Mouse (Mus musculus) liver, embryonic 13.5 days (tissue): ENCODE measurements around the gene Klhl32. TPM values are rescaled to one million over a fixed set of nuclear protein-coding genes. Genes with fewer than 3 reads are reported as not detected.

Source experiments
- ATAC-seq: fragments of 200-750 bp; cut with Nextera tagmentation; 2 replicates; pipeline ENCODE4 v1.8.0; 2017; ENCODE audit warnings: low read depth, mild to moderate bottlenecking, moderate number of reproducible peaks, moderate library complexity
- DNase-seq: peaks from one replicate; pipeline ENCODE4 v3.0.0; 2022
- H3K27ac ChIP-seq: fragments of 300-500 bp; sonication (generic); 2 replicates; pipeline ENCODE4 v1.5.1; 2015; ENCODE audit warnings: moderate library complexity, mild to moderate bottlenecking, inconsistent platforms
- H3K27me3 ChIP-seq: fragments of 300-500 bp; sonication (generic); 2 replicates; pipeline ENCODE4 v1.6.1; 2015; ENCODE audit warnings: mild to moderate bottlenecking, inconsistent platforms
- H3K36me3 ChIP-seq: fragments of 300-500 bp; sonication (generic); 2 replicates; pipeline ENCODE4 v1.6.1; 2015; ENCODE audit warnings: mild to moderate bottlenecking, inconsistent platforms
- H3K4me1 ChIP-seq: fragments of 300-500 bp; sonication (generic); replicated peaks from 2 replicates; pipeline ENCODE4 v1.6.1; 2015; ENCODE audit warnings: inconsistent platforms
- H3K4me2 ChIP-seq: fragments of 300-500 bp; sonication (generic); 2 replicates; pipeline ENCODE4 v1.6.1; 2015; ENCODE audit warnings: inconsistent platforms, mild to moderate bottlenecking, moderate library complexity
- H3K4me3 ChIP-seq: fragments of 300-500 bp; sonication (generic); replicated peaks from 2 replicates; pipeline ENCODE4 v1.5.1; 2015; ENCODE audit warnings: mild to moderate bottlenecking, inconsistent platforms
- H3K9ac ChIP-seq: fragments of 300-500 bp; sonication (generic); 2 replicates; pipeline ENCODE4 v1.6.1; 2015; ENCODE audit warnings: mild to moderate bottlenecking, inconsistent platforms
- H3K9me3 ChIP-seq: fragments of 300-500 bp; sonication (generic); replicated peaks from 2 replicates; pipeline ENCODE4 v1.6.1; 2016; ENCODE audit warnings: inconsistent platforms
- WGBS: fragments of 180-500 bp; shearing (Covaris S2); methylation state at CpG from one replicate; pipeline ENCODE4 v1.1.7; 2015; ENCODE audit not compliant: insufficient replicate concordance; 5-methylcytosine and 5-hydroxymethylcytosine counted together
- polyA plus RNA-seq: library from polyadenylated mRNA; unstranded; fragments of >200 nt; fragmentation: Nextera tagmentation; extraction: Ambion mirVana; gene quantifications from 2 replicates; pipeline ENCODE4 v1.2.1, GENCODE M21; 2015

Klhl32 gene
- polyA plus RNA-seq, 1 experiment from 2014 or later = 0.13 TPM

GRCm38 (mm10) chr4:24627871-24628270, 223.1 kb downstream of the Klhl32 start:
- Histone ChIP-seq H3K9me3 (no peaks in the 10 kb centered on the region), H3K4me3 (no peak overlapping the region), H3K4me1 (no peaks in the 10 kb centered on the region), H3K36me3 (no peaks in the 10 kb centered on the region), H3K27me3 (no peaks in the 10 kb centered on the region), H3K9ac (no peak overlapping the region), H3K27ac (no peak overlapping the region), H3K4me2 (no peak overlapping the region)
- DNase-seq = no peak
- no peak for ATAC-seq
- 48% methylated on average over 1 of the region's 1 CpGs for WGBS

GRCm38 (mm10) chr4:24626686-24627085, 224.2 kb downstream of the Klhl32 start:
- 55% methylated on average over 4 of the region's 4 CpGs for WGBS
- DNase-seq = no peak
- ATAC-seq = no peak
- no peaks in the 10 kb centered on the region for H3K4me1 ChIP-seq
- H3K4me3 ChIP-seq = no peak overlapping the region
- H3K4me2 ChIP-seq = no peak overlapping the region
- H3K27ac ChIP-seq = no peak overlapping the region
- H3K9ac ChIP-seq = no peak overlapping the region
- no peaks in the 10 kb centered on the region for H3K27me3 ChIP-seq
- H3K9me3 ChIP-seq = no peaks in the 10 kb centered on the region
- H3K36me3 ChIP-seq = no peaks in the 10 kb centered on the region

GRCm38 (mm10) chr4:24625951-24626584, 224.9 kb downstream of the Klhl32 start:
- H3K4me3 ChIP-seq = no peak overlapping the region
- DNase-seq (no peak), ATAC-seq (no peak)
- WGBS = 66% methylated on average over 13 of the region's 13 CpGs
- no peaks in the 10 kb centered on the region for H3K9me3 ChIP-seq
- H3K4me1 ChIP-seq = no peaks in the 10 kb centered on the region
- no peak overlapping the region for H3K9ac ChIP-seq
- H3K27me3 ChIP-seq = no peaks in the 10 kb centered on the region
- H3K36me3 ChIP-seq = no peaks in the 10 kb centered on the region
- no peak overlapping the region for H3K4me2 ChIP-seq
- no peak overlapping the region for H3K27ac ChIP-seq

GRCm38 (mm10) chr4:24621422-24622187, 229.3 kb downstream of the Klhl32 start:
- 65% methylated on average over 9 of the region's 9 CpGs for WGBS
- Histone ChIP-seq H3K27ac (no peak overlapping the region), H3K27me3 (no peaks in the 10 kb centered on the region), H3K4me3 (no peak overlapping the region), H3K4me2 (no peak overlapping the region), H3K36me3 (no peaks in the 10 kb centered on the region), H3K4me1 (no peaks in the 10 kb centered on the region), H3K9ac (no peak overlapping the region), H3K9me3 (no peaks in the 10 kb centered on the region)
- DNase-seq = no peak
- ATAC-seq = no peak

- Histone ChIP-seq H3K27ac (no peak overlapping the region), H3K4me1 (no peaks in the 10 kb centered on the region), H3K36me3 (no peaks in the 10 kb centered on the region), H3K4me3 (no peak overlapping the region), H3K9me3 (no peaks in the 10 kb centered on the region), H3K9ac (no peak overlapping the region), H3K4me2 (no peak overlapping the region), H3K27me3 (no peaks in the 10 kb centered on the region)
- WGBS = 73% methylated on average over 5 of the region's 5 CpGs
- no peak for ATAC-seq
- no peak for DNase-seq
Observed at GRCm38 (mm10) chr4:24620440-24620839, 230.5 kb downstream of the Klhl32 start.

- WGBS = 59% methylated on average over 6 of the region's 6 CpGs
- Histone ChIP-seq H3K4me2 (no peak overlapping the region), H3K36me3 (no peaks in the 10 kb centered on the region), H3K4me1 (no peaks in the 10 kb centered on the region), H3K4me3 (no peak overlapping the region), H3K27me3 (no peaks in the 10 kb centered on the region), H3K9me3 (no peaks in the 10 kb centered on the region), H3K9ac (no peak overlapping the region), H3K27ac (no peak overlapping the region)
- ATAC-seq = no peak
- DNase-seq = no peak
Observed at GRCm38 (mm10) chr4:24620005-24620404, 230.9 kb downstream of the Klhl32 start.

- Histone ChIP-seq H3K27me3 (no peaks in the 10 kb centered on the region), H3K9me3 (no peaks in the 10 kb centered on the region), H3K4me2 (no peak overlapping the region), H3K4me3 (no peak overlapping the region), H3K36me3 (peaks cover 11% of the 10 kb centered on the region; the same call in 1 of the 2 replicates), H3K27ac (peak overlapping the region; percentile 23; the same call in 1 of the 2 replicates), H3K4me1 (peaks cover 14% of the 10 kb centered on the region), H3K9ac (no peak overlapping the region)
- ATAC-seq (peak; percentile 34; the same call in 1 of the 2 replicates), DNase-seq (no peak)
- 89% methylated on average over 2 of the region's 2 CpGs for WGBS
Observed at GRCm38 (mm10) chr4:24609564-24609963, 241.4 kb downstream of the Klhl32 start.

GRCm38 (mm10) chr4:24609085-24609484, 241.8 kb downstream of the Klhl32 start:
- DNase-seq = no peak
- H3K4me2 ChIP-seq = no peak overlapping the region
- peaks cover 13% of the 10 kb centered on the region; the same call in 1 of the 2 replicates for H3K36me3 ChIP-seq
- 50% methylated on average over 3 of the region's 3 CpGs for WGBS
- H3K4me1 ChIP-seq = peaks cover 14% of the 10 kb centered on the region
- no peak overlapping the region for H3K9ac ChIP-seq
- H3K27ac ChIP-seq = no peak overlapping the region
- peak; percentile 83 for ATAC-seq
- H3K9me3 ChIP-seq = no peaks in the 10 kb centered on the region
- no peak overlapping the region for H3K4me3 ChIP-seq
- H3K27me3 ChIP-seq = no peaks in the 10 kb centered on the region

- ATAC-seq = no peak
- Histone ChIP-seq H3K4me2 (no peak overlapping the region), H3K27me3 (no peaks in the 10 kb centered on the region), H3K36me3 (peaks cover 76% of the 10 kb centered on the region), H3K4me1 (peaks cover 9% of the 10 kb centered on the region), H3K9me3 (no peaks in the 10 kb centered on the region), H3K9ac (no peak overlapping the region), H3K4me3 (no peak overlapping the region), H3K27ac (no peak overlapping the region)
- DNase-seq = no peak
- WGBS = 86% methylated on average over 6 of the region's 6 CpGs
Observed at GRCm38 (mm10) chr4:24601711-24602110, 249.2 kb downstream of the Klhl32 start.

- DNase-seq (no peak), ATAC-seq (no peak)
- H3K27me3 ChIP-seq = no peaks in the 10 kb centered on the region
- H3K9me3 ChIP-seq = no peaks in the 10 kb centered on the region
- no peak overlapping the region for H3K9ac ChIP-seq
- H3K4me1 ChIP-seq = peaks cover 14% of the 10 kb centered on the region
- WGBS = 83% methylated on average over 1 of the region's 1 CpGs
- no peak overlapping the region for H3K27ac ChIP-seq
- H3K4me2 ChIP-seq = no peak overlapping the region
- no peak overlapping the region for H3K4me3 ChIP-seq
- H3K36me3 ChIP-seq = peaks cover 74% of the 10 kb centered on the region
Observed at GRCm38 (mm10) chr4:24598637-24599036, 252.3 kb downstream of the Klhl32 start.

GRCm38 (mm10) chr4:24596942-24597611, 253.8 kb downstream of the Klhl32 start:
- ATAC-seq (peak; percentile 88), DNase-seq (no peak)
- Histone ChIP-seq H3K9ac (no peak overlapping the region), H3K4me3 (no peak overlapping the region), H3K4me1 (peaks cover 14% of the 10 kb centered on the region), H3K27ac (no peak overlapping the region), H3K9me3 (no peaks in the 10 kb centered on the region), H3K4me2 (no peak overlapping the region), H3K36me3 (peaks cover 65% of the 10 kb centered on the region), H3K27me3 (no peaks in the 10 kb centered on the region)
- 40% methylated on average over 6 of the region's 6 CpGs for WGBS
